ENCODE assay signal across 22 mouse cellular contexts in the genomic region with DNA sequence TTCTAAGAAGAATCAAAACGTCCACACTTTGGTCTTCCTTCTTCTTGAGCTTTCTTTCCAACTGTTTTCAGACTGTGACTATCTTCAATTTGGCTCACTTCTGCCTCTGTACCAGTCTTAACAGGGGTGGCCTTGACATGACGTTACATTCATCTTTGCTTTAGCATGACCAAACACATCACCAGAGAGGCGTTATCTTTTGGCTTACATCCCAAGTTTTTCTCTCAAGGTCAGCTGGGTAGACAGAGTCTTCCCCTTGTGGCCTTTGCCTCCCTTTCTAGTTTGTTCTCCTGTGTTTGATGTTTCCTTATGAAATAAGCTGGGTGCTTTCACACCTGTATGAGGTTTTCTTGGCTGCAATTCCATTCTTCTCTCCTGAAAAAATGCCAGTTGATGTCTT.
"Had no signal": no experiment of that assay in that cellular context is flagged by ENCODE, and none has a peak within 500 bp of the region (broad histone marks: within the 10 kb centered on the region; RNA-seq: fewer than 3 reads in every experiment).

No protein-coding gene starts in this region.

- DNase-seq: kidney, adult 18-20 months; kidney, adult 9 months; kidney, postnatal 14 days; kidney, postnatal 4 days; liver; lung, adult 18-20 months; lung, postnatal 10 days; lung, postnatal 36 days; right cerebral cortex, adult 18-20 months; right cerebral cortex, postnatal 14 days; right cerebral cortex, postnatal 4 days; thymus, adult 18-20 months; thymus, postnatal 36 days had no signal

- H3K4me3 ChIP-seq: limb, embryonic 10.5 days; limb, embryonic 13.5 days; liver, embryonic 12.5 days; liver, embryonic 15.5 days; lung, embryonic 15.5 days; midbrain, embryonic 12.5 days; myocyte; neural tube, embryonic 13.5 days had no signal

- H3K27ac ChIP-seq: limb, embryonic 10.5 days; limb, embryonic 13.5 days; liver, embryonic 12.5 days; liver, embryonic 15.5 days; lung, embryonic 15.5 days; midbrain, embryonic 12.5 days; neural tube, embryonic 13.5 days; stomach, postnatal 0 days had no signal
